Mouse (Mus musculus) midbrain, embryonic 14.5 days (tissue): ENCODE data around the gene Car3. TPM values are rescaled to one million over a fixed set of nuclear protein-coding genes. Genes with fewer than 3 reads are reported as not detected.

ENCODE experiments used
- ATAC-seq: fragments of 200-750 bp; cut with Nextera tagmentation; 2 replicates; pipeline ENCODE4 v1.8.0; 2017; ENCODE audit warnings: moderate number of reproducible peaks, moderate library complexity; ENCODE audit not compliant: low FRiP score, low TSS enrichment
- DNase-seq: peaks from one replicate; pipeline ENCODE4 v3.0.0-alpha.2; 2015
- H3K27ac ChIP-seq: fragments of 300-500 bp; sonication (generic); replicated peaks from 2 replicates; pipeline ENCODE4 v1.5.1; 2014; ENCODE audit warnings: mild to moderate bottlenecking, low read depth, low read length, moderate library complexity
- H3K27me3 ChIP-seq: fragments of 300-500 bp; sonication (generic); 2 replicates; pipeline ENCODE4 v1.6.1; 2014; ENCODE audit warnings: low read length, control low read depth, mixed read lengths; ENCODE audit not compliant: control insufficient read depth, insufficient read depth
- H3K36me3 ChIP-seq: fragments of 300-500 bp; sonication (generic); 2 replicates; pipeline ENCODE4 v1.6.1; 2014; ENCODE audit warnings: low read length, control low read depth; ENCODE audit not compliant: control insufficient read depth, insufficient read depth
- H3K4me1 ChIP-seq: fragments of 300-500 bp; sonication (generic); 2 replicates; pipeline ENCODE4 v1.6.1; 2014; ENCODE audit warnings: mild to moderate bottlenecking, antibody characterized with exemption, low read length, control low read depth; ENCODE audit not compliant: control insufficient read depth, insufficient read depth
- H3K4me2 ChIP-seq: fragments of 300-500 bp; sonication (generic); 2 replicates; pipeline ENCODE4 v1.6.1; 2014; ENCODE audit warnings: mild to moderate bottlenecking, low read length, moderate library complexity
- H3K4me3 ChIP-seq: fragments of 300-500 bp; sonication (generic); replicated peaks from 2 replicates; pipeline ENCODE4 v1.5.1; 2014; ENCODE audit warnings: low read depth, low read length
- H3K9ac ChIP-seq: fragments of 300-500 bp; sonication (generic); replicated peaks from 2 replicates; pipeline ENCODE4 v1.6.1; 2014; ENCODE audit warnings: mild to moderate bottlenecking, low read length, moderate library complexity
- H3K9me3 ChIP-seq: fragments of 300-500 bp; sonication (generic); 2 replicates; pipeline ENCODE4 v1.6.1; 2016; ENCODE audit warnings: low read length, control low read depth, mixed read lengths; ENCODE audit not compliant: control insufficient read depth
- WGBS: fragments of 180-500 bp; shearing (Covaris S2); extraction: QIAGEN DNeasy Blood & Tissue Kit; methylation state at CpG from one replicate; pipeline ENCODE4 v1.1.7; 2014; 5-methylcytosine and 5-hydroxymethylcytosine counted together
- polyA plus RNA-seq: library from polyadenylated mRNA; unstranded; fragments of >200 nt; fragmentation: Nextera tagmentation; extraction: Ambion mirVana; gene quantifications from 2 replicates; pipeline ENCODE4 v1.2.1, GENCODE M21; 2014

Gene Car3
- polyA plus RNA-seq, 1 experiment from 2014 or later, result 1.8 TPM

- Histone ChIP-seq H3K27ac (no peak overlapping the region), H3K9ac (no peak overlapping the region), H3K4me3 (no peak overlapping the region), H3K36me3 (no peaks in the 10 kb centered on the region), H3K4me1 (peaks cover 6% of the 10 kb centered on the region; the same call in 1 of the 2 replicates), H3K4me2 (no peak overlapping the region), H3K27me3 (no peaks in the 10 kb centered on the region), H3K9me3 (no peaks in the 10 kb centered on the region)
- 55% methylated on average over 2 of the region's 2 CpGs for WGBS
- DNase-seq (no peak), ATAC-seq (no peak)
Observed at GRCm38 (mm10) chr3:14865941-14866340, 2.6 kb downstream of the Car3 start.

- Histone ChIP-seq H3K27ac (no peak overlapping the region), H3K9ac (no peak overlapping the region), H3K27me3 (no peaks in the 10 kb centered on the region), H3K36me3 (no peaks in the 10 kb centered on the region), H3K4me1 (no peaks in the 10 kb centered on the region), H3K4me3 (no peak overlapping the region), H3K9me3 (no peaks in the 10 kb centered on the region), H3K4me2 (no peak overlapping the region)
- DNase-seq, result peak; percentile 84
- peak; percentile 60; the same call in 1 of the 2 replicates for ATAC-seq
- WGBS, result 13% methylated on average over 11 of the region's 11 CpGs
Observed at GRCm38 (mm10) chr3:14869779-14870178, 6.5 kb downstream of the Car3 start.

GRCm38 (mm10) chr3:14870528-14870927, 7.2 kb downstream of the Car3 start:
- WGBS, result 72% methylated on average over 1 of the region's 1 CpGs
- no peaks in the 10 kb centered on the region for H3K27me3 ChIP-seq
- no peak overlapping the region for H3K27ac ChIP-seq
- H3K4me3 ChIP-seq, result no peak overlapping the region
- no peak overlapping the region for H3K4me2 ChIP-seq
- H3K9me3 ChIP-seq, result no peaks in the 10 kb centered on the region
- H3K9ac ChIP-seq, result no peak overlapping the region
- no peaks in the 10 kb centered on the region for H3K36me3 ChIP-seq
- DNase-seq, result no peak
- ATAC-seq, result no peak
- H3K4me1 ChIP-seq, result no peaks in the 10 kb centered on the region

GRCm38 (mm10) chr3:14871386-14871785, 8.1 kb downstream of the Car3 start:
- no peak overlapping the region for H3K27ac ChIP-seq
- DNase-seq (no peak), ATAC-seq (0 out of 2 replicates have a peak, but pooled peaks have one; percentile 24)
- no peaks in the 10 kb centered on the region for H3K36me3 ChIP-seq
- H3K9ac ChIP-seq, result no peak overlapping the region
- H3K9me3 ChIP-seq, result no peaks in the 10 kb centered on the region
- no peak overlapping the region for H3K4me3 ChIP-seq
- no peak overlapping the region for H3K4me2 ChIP-seq
- WGBS, result 51% methylated on average over 7 of the region's 7 CpGs
- no peaks in the 10 kb centered on the region for H3K4me1 ChIP-seq
- no peaks in the 10 kb centered on the region for H3K27me3 ChIP-seq

GRCm38 (mm10) chr3:14874402-14875040, 11.2 kb downstream of the Car3 start:
- peak; percentile 41; the same call in 1 of the 2 replicates for ATAC-seq
- WGBS, result 49% methylated on average over 8 of the region's 8 CpGs
- no peaks in the 10 kb centered on the region for H3K27me3 ChIP-seq
- H3K9ac ChIP-seq, result no peak overlapping the region
- H3K27ac ChIP-seq, result no peak overlapping the region
- no peaks in the 10 kb centered on the region for H3K4me1 ChIP-seq
- H3K4me2 ChIP-seq, result no peak overlapping the region
- H3K36me3 ChIP-seq, result no peaks in the 10 kb centered on the region
- H3K9me3 ChIP-seq, result no peaks in the 10 kb centered on the region
- H3K4me3 ChIP-seq, result no peak overlapping the region
- DNase-seq, result peak; percentile 92

- Histone ChIP-seq H3K4me1 (no peaks in the 10 kb centered on the region), H3K9ac (no peak overlapping the region), H3K4me3 (no peak overlapping the region), H3K36me3 (no peaks in the 10 kb centered on the region), H3K27me3 (no peaks in the 10 kb centered on the region), H3K27ac (no peak overlapping the region), H3K9me3 (no peaks in the 10 kb centered on the region), H3K4me2 (no peak overlapping the region)
- WGBS, result 77% methylated on average over 9 of the region's 9 CpGs
- ATAC-seq (no peak), DNase-seq (no peak)
Observed at GRCm38 (mm10) chr3:14876325-14876918, 13.1 kb downstream of the Car3 start.

- ATAC-seq (no peak), DNase-seq (no peak)
- Histone ChIP-seq H3K27ac (no peak overlapping the region), H3K9ac (no peak overlapping the region), H3K4me3 (no peak overlapping the region), H3K9me3 (no peaks in the 10 kb centered on the region), H3K4me1 (no peaks in the 10 kb centered on the region), H3K27me3 (no peaks in the 10 kb centered on the region), H3K4me2 (no peak overlapping the region), H3K36me3 (no peaks in the 10 kb centered on the region)
- 90% methylated on average over 7 of the region's 7 CpGs for WGBS
Observed at GRCm38 (mm10) chr3:14877251-14877909, 14.1 kb downstream of the Car3 start.

GRCm38 (mm10) chr3:14878749-14879223, 15.5 kb downstream of the Car3 start:
- WGBS, result 80% methylated on average over 6 of the region's 6 CpGs
- no peak overlapping the region for H3K4me2 ChIP-seq
- DNase-seq (no peak), ATAC-seq (no peak)
- H3K36me3 ChIP-seq, result no peaks in the 10 kb centered on the region
- no peaks in the 10 kb centered on the region for H3K9me3 ChIP-seq
- no peak overlapping the region for H3K4me3 ChIP-seq
- H3K4me1 ChIP-seq, result no peaks in the 10 kb centered on the region
- no peak overlapping the region for H3K9ac ChIP-seq
- no peaks in the 10 kb centered on the region for H3K27me3 ChIP-seq
- no peak overlapping the region for H3K27ac ChIP-seq
